In genomic region chr2:114057303-114057853, GRCm38 (mm10) we compare ENCODE assay signal across 9 mouse cellular contexts. TPM values are rescaled to one million over a fixed set of nuclear protein-coding genes. Genes with fewer than 3 reads are reported as not detected.
A peak's percentile ranks its signal among the peaks of the same experiment; 100 is the strongest.
DNase-seq lines count a peak whose midpoint lies in the region; ATAC-seq lines count a peak whose summit lies in the region.
"Had no signal": no experiment of that assay in that cellular context is flagged by ENCODE, and none has a peak within 500 bp of the region (broad histone marks: within the 10 kb centered on the region; RNA-seq: fewer than 3 reads in every experiment).

No protein-coding gene starts in this region.

- ATAC-seq in neural tube, embryonic 11.5 days (ENCODE audit: insufficient read depth, low FRiP score, low TSS enrichment), result no peak
- ATAC-seq in neural tube, embryonic 15.5 days (ENCODE audit: low FRiP score), result no peak
- ATAC-seq in heart, embryonic 14.5 days (ENCODE audit: insufficient number of reproducible peaks, insufficient read depth, low FRiP score, low read depth), result peak; percentile 57
- peak; percentile 34; the same call in 1 of the 2 replicates for ATAC-seq in liver, embryonic 15.5 days (ENCODE audit: insufficient read depth)

- no peak overlapping the region for H3K9ac ChIP-seq in neural tube, embryonic 11.5 days (ENCODE audit: low read length)
- H3K9ac ChIP-seq in neural tube, embryonic 15.5 days (replicated peaks), result no peak overlapping the region
- H3K9ac ChIP-seq in heart, embryonic 14.5 days (ENCODE audit: low read length), result peak overlapping the region; percentile 75
- no peak overlapping the region for H3K9ac ChIP-seq in liver, embryonic 15.5 days

- H3K4me2 ChIP-seq in neural tube, embryonic 11.5 days (ENCODE audit: low read depth), result no peak overlapping the region
- H3K4me2 ChIP-seq in neural tube, embryonic 15.5 days, result no peak overlapping the region
- peak overlapping the region; percentile 62 for H3K4me2 ChIP-seq in heart, embryonic 14.5 days (ENCODE audit: low read length)
- H3K4me2 ChIP-seq in liver, embryonic 15.5 days, result no peak overlapping the region

- intact Hi-C loops in left cerebral cortex, postnatal 36 days (cut with DNase I), result no loop called here

- H3K9me3 ChIP-seq in neural tube, embryonic 11.5 days (ENCODE audit: control insufficient read depth, low read length), result no peaks in the 10 kb centered on the region
- no peaks in the 10 kb centered on the region for H3K9me3 ChIP-seq in neural tube, embryonic 15.5 days (replicated peaks)
- H3K9me3 ChIP-seq in heart, embryonic 14.5 days (ENCODE audit: control insufficient read depth, low read length), result no peaks in the 10 kb centered on the region
- H3K9me3 ChIP-seq in liver, embryonic 15.5 days (replicated peaks), result no peaks in the 10 kb centered on the region

- no peak overlapping the region for H3K27ac ChIP-seq in neural tube, embryonic 11.5 days (ENCODE audit: low read depth, low read length)
- no peak overlapping the region for H3K27ac ChIP-seq in neural tube, embryonic 15.5 days (replicated peaks)
- peak overlapping the region; percentile 99 for H3K27ac ChIP-seq in heart, embryonic 14.5 days (replicated peaks in 1 of 2; ENCODE audit: control insufficient read depth in 1 of 2, insufficient read depth in 1 of 2, low read depth in 2 of 2, low read length in 2 of 2)
- no peak overlapping the region for H3K27ac ChIP-seq in liver, embryonic 15.5 days (replicated peaks)
- H3K27ac ChIP-seq: kidney, postnatal 0 days had no signal

- no peaks in the 10 kb centered on the region for H3K4me1 ChIP-seq in neural tube, embryonic 11.5 days (ENCODE audit: control insufficient read depth, insufficient read depth, low read length)
- no peaks in the 10 kb centered on the region for H3K4me1 ChIP-seq in neural tube, embryonic 15.5 days
- peaks cover 17 to 32% of the 10 kb centered on the region in 2 experiments for H3K4me1 ChIP-seq in heart, embryonic 14.5 days (ENCODE audit: control insufficient read depth in 2 of 2, insufficient read depth in 2 of 2, low read length in 2 of 2)
- H3K4me1 ChIP-seq in liver, embryonic 15.5 days (replicated peaks), result no peaks in the 10 kb centered on the region

- H3K36me3 ChIP-seq in neural tube, embryonic 11.5 days (ENCODE audit: control insufficient read depth, insufficient read depth, low read length), result no peaks in the 10 kb centered on the region
- no peaks in the 10 kb centered on the region for H3K36me3 ChIP-seq in neural tube, embryonic 15.5 days
- H3K36me3 ChIP-seq in heart, embryonic 14.5 days (ENCODE audit: control insufficient read depth, insufficient read depth, low read length), result peaks cover 5% of the 10 kb centered on the region; the same call in 1 of the 2 replicates
- H3K36me3 ChIP-seq in liver, embryonic 15.5 days (replicated peaks), result no peaks in the 10 kb centered on the region

- 38% methylated on average over 10 of the region's 10 CpGs for WGBS in neural tube, embryonic 11.5 days
- 37% methylated on average over 10 of the region's 10 CpGs for WGBS in neural tube, embryonic 15.5 days
- WGBS in heart, embryonic 14.5 days, result 2% methylated on average over 10 of the region's 10 CpGs
- 23% methylated on average over 10 of the region's 10 CpGs for WGBS in liver, embryonic 15.5 days (ENCODE audit: insufficient replicate concordance)

- H3K4me3 ChIP-seq in neural tube, embryonic 11.5 days (ENCODE audit: low read depth, low read length), result no peak overlapping the region
- H3K4me3 ChIP-seq in neural tube, embryonic 15.5 days (replicated peaks), result no peak overlapping the region
- peak overlapping the region; percentile 7 to 27 for H3K4me3 ChIP-seq in heart, embryonic 14.5 days (ENCODE audit: control insufficient read depth in 1 of 2, insufficient read depth in 1 of 2, low read depth in 1 of 2, low read length in 2 of 2)
- no peak overlapping the region for H3K4me3 ChIP-seq in liver, embryonic 15.5 days (replicated peaks)

- DNase-seq in neural tube, embryonic 11.5 days (ENCODE audit: low spot score), result peak; percentile 16
- peak; percentile 80 to 86 for DNase-seq in cerebellum, postnatal 14 days
- no peak for DNase-seq in right cerebral cortex, postnatal 36 days (ENCODE audit: low spot score in 2 of 2)
- no peak for DNase-seq in left cerebral cortex, postnatal 36 days (ENCODE audit: low spot score in 2 of 2)
- DNase-seq in adipocyte (ENCODE audit: low spot score), result no peak

- no peaks in the 10 kb centered on the region for H3K27me3 ChIP-seq in neural tube, embryonic 11.5 days (ENCODE audit: control insufficient read depth, insufficient read depth, low read length)
- H3K27me3 ChIP-seq in neural tube, embryonic 15.5 days (replicated peaks), result no peaks in the 10 kb centered on the region
- no peaks in the 10 kb centered on the region for H3K27me3 ChIP-seq in heart, embryonic 14.5 days (ENCODE audit: control insufficient read depth, insufficient read depth, low read length)
- H3K27me3 ChIP-seq in liver, embryonic 15.5 days, result no peaks in the 10 kb centered on the region

RNA-seq across cellular contexts. Expression of gene Actc1, which starts 4.0 kb away (rescaled TPM):
- 188 and 223 TPM in 2 replicates for polyA plus RNA-seq in neural tube, embryonic 11.5 days (2014; fragmentation: Nextera tagmentation; extraction: Ambion mirVana)
- polyA plus RNA-seq in neural tube, embryonic 15.5 days (2015; fragmentation: Nextera tagmentation; extraction: Ambion mirVana), result 64.3 and 90.0 TPM in 2 replicates
- polyA plus RNA-seq in heart, embryonic 14.5 days (2014; fragmentation: Nextera tagmentation; extraction: Ambion mirVana), result 14,909 and 15,629 TPM in 2 replicates
- 62.8 and 97.5 TPM in 2 replicates for polyA plus RNA-seq in liver, embryonic 15.5 days (2015; fragmentation: Nextera tagmentation; extraction: Ambion mirVana)
- not detected for total RNA-seq in left cerebral cortex, postnatal 36 days (2021)

RNA-seq across cellular contexts. Expression of gene Gjd2, which starts 44.0 kb away (rescaled TPM):
- polyA plus RNA-seq in neural tube, embryonic 11.5 days (2014; fragmentation: Nextera tagmentation; extraction: Ambion mirVana), result 1.3 TPM in 2 replicates
- polyA plus RNA-seq in neural tube, embryonic 15.5 days (2015; fragmentation: Nextera tagmentation; extraction: Ambion mirVana), result 12.6 and 14.9 TPM in 2 replicates
- not detected in 2 replicates for polyA plus RNA-seq in heart, embryonic 14.5 days (2014; fragmentation: Nextera tagmentation; extraction: Ambion mirVana)
- not detected in 2 replicates for polyA plus RNA-seq in liver, embryonic 15.5 days (2015; fragmentation: Nextera tagmentation; extraction: Ambion mirVana)
- total RNA-seq in left cerebral cortex, postnatal 36 days (2021), result 1 to 10 TPM; 5.8 to 7.3 TPM

Comparison
In these comparisons a context has a peak if more than half of its experiments do, and no peak if none do; other contexts are left out.
1. ATAC-seq: peak in heart, embryonic 14.5 days (single experiment) and liver, embryonic 15.5 days (single experiment); none in neural tube, embryonic 11.5 days (single experiment) and neural tube, embryonic 15.5 days (single experiment).
2. DNase-seq: peak in neural tube, embryonic 11.5 days (single experiment) and cerebellum, postnatal 14 days (2 of 2); none in right cerebral cortex, postnatal 36 days (0 of 2), left cerebral cortex, postnatal 36 days (0 of 2) and adipocyte (single experiment).
3. H3K27ac ChIP-seq: peak in heart, embryonic 14.5 days (2 of 2); none in neural tube, embryonic 11.5 days (single experiment), neural tube, embryonic 15.5 days (single experiment) and liver, embryonic 15.5 days (single experiment).
4. H3K4me3 ChIP-seq: peak in heart, embryonic 14.5 days (2 of 2); none in neural tube, embryonic 11.5 days (single experiment), neural tube, embryonic 15.5 days (single experiment) and liver, embryonic 15.5 days (single experiment).
5. RNA of gene Actc1, which starts 4.0 kb away (polyA plus RNA-seq): 14,909 to 15,629 TPM in heart, embryonic 14.5 days; 188 to 223 TPM in neural tube, embryonic 11.5 days, 62.8 to 97.5 TPM in liver, embryonic 15.5 days and 64.3 to 90.0 TPM in neural tube, embryonic 15.5 days; every median in the first group is over 10 times any median in the second.